Mouse (Mus musculus): ENCODE results near the gene Epha1. TPM values are rescaled to one million over a fixed set of nuclear protein-coding genes. Genes with fewer than 3 reads are reported as not detected.
A peak's percentile ranks its signal among the peaks of the same experiment; 100 is the strongest.

The Epha1 gene
- polyA plus RNA-seq, 1 experiment from 2014 or later = 21.8 TPM

GRCm38 (mm10) chr6:42381916-42382381, 8.9 kb upstream of the Epha1 start:
- H3K4me2 ChIP-seq (replicated peaks; ENCODE audit: low read depth, low read length) = no peak overlapping the region
- peaks cover 8% of the 10 kb centered on the region; the same call in 1 of the 2 replicates for H3K4me1 ChIP-seq (ENCODE audit: insufficient read depth, low read depth, low read length)
- peak; percentile 72 for DNase-seq (ENCODE audit: low spot score)
- peak overlapping the region; percentile 48; the same call in 1 of the 2 replicates for H3K27ac ChIP-seq (ENCODE audit: low read length)
- no peaks in the 10 kb centered on the region for H3K9me3 ChIP-seq (ENCODE audit: low read length)
- H3K9ac ChIP-seq (replicated peaks; ENCODE audit: low read depth) = no peak overlapping the region
- 35% methylated on average over 9 of the region's 9 CpGs for WGBS
- no peak overlapping the region for H3K4me3 ChIP-seq (ENCODE audit: low read depth, low read length)
- TF ChIP-seq EP300 (IDR thresholded peaks at IDR 0.05) = peak; percentile 80
- TF ChIP-seq CTCF (IDR thresholded peaks at IDR 0.05) = no peak
- ATAC-seq = peak; percentile 76
- H3K36me3 ChIP-seq (ENCODE audit: insufficient read depth, low read length) = no peaks in the 10 kb centered on the region
- no peaks in the 10 kb centered on the region for H3K27me3 ChIP-seq (replicated peaks; ENCODE audit: insufficient read depth, low read length)

GRCm38 (mm10) chr6:42381221-42381620, 8.2 kb upstream of the Epha1 start:
- no peak overlapping the region for H3K27ac ChIP-seq (ENCODE audit: low read length)
- H3K9me3 ChIP-seq (ENCODE audit: low read length) = no peaks in the 10 kb centered on the region
- no peaks in the 10 kb centered on the region for H3K36me3 ChIP-seq (ENCODE audit: insufficient read depth, low read length)
- no peak overlapping the region for H3K9ac ChIP-seq (replicated peaks; ENCODE audit: low read depth)
- H3K4me1 ChIP-seq (ENCODE audit: insufficient read depth, low read depth, low read length) = peaks cover 16% of the 10 kb centered on the region
- no peaks in the 10 kb centered on the region for H3K27me3 ChIP-seq (replicated peaks; ENCODE audit: insufficient read depth, low read length)
- TF ChIP-seq CTCF (IDR thresholded peaks at IDR 0.05) (no peak), EP300 (IDR thresholded peaks at IDR 0.05) (no peak)
- no peak overlapping the region for H3K4me3 ChIP-seq (ENCODE audit: low read depth, low read length)
- H3K4me2 ChIP-seq (replicated peaks; ENCODE audit: low read depth, low read length) = no peak overlapping the region
- no peak for ATAC-seq
- DNase-seq (ENCODE audit: low spot score) = no peak
- 56% methylated on average over 2 of the region's 2 CpGs for WGBS

GRCm38 (mm10) chr6:42380416-42381144, 7.5 kb upstream of the Epha1 start:
- Histone ChIP-seq H3K4me3 (ENCODE audit: low read depth, low read length) (no peak overlapping the region), H3K27ac (ENCODE audit: low read length) (no peak overlapping the region), H3K4me1 (ENCODE audit: insufficient read depth, low read depth, low read length) (peaks cover 17% of the 10 kb centered on the region), H3K9ac (replicated peaks; ENCODE audit: low read depth) (no peak overlapping the region), H3K27me3 (replicated peaks; ENCODE audit: insufficient read depth, low read length) (no peaks in the 10 kb centered on the region), H3K36me3 (ENCODE audit: insufficient read depth, low read length) (no peaks in the 10 kb centered on the region), H3K9me3 (ENCODE audit: low read length) (no peaks in the 10 kb centered on the region), H3K4me2 (replicated peaks; ENCODE audit: low read depth, low read length) (no peak overlapping the region)
- WGBS = 26% methylated on average over 8 of the region's 8 CpGs
- TF ChIP-seq EP300 (IDR thresholded peaks at IDR 0.05) (no peak), CTCF (IDR thresholded peaks at IDR 0.05) (peak; percentile 88)
- ATAC-seq = no peak
- DNase-seq (ENCODE audit: low spot score) = peak; percentile 53

- H3K27ac ChIP-seq (ENCODE audit: low read length) = no peak overlapping the region
- no peaks in the 10 kb centered on the region for H3K27me3 ChIP-seq (replicated peaks; ENCODE audit: insufficient read depth, low read length)
- ATAC-seq (no peak), DNase-seq (ENCODE audit: low spot score) (no peak)
- H3K9ac ChIP-seq (replicated peaks; ENCODE audit: low read depth) = no peak overlapping the region
- H3K4me3 ChIP-seq (ENCODE audit: low read depth, low read length) = no peak overlapping the region
- no peak for TF ChIP-seq CTCF (IDR thresholded peaks at IDR 0.05)
- TF ChIP-seq EP300 (IDR thresholded peaks at IDR 0.05) = no peak
- no peaks in the 10 kb centered on the region for H3K36me3 ChIP-seq (ENCODE audit: insufficient read depth, low read length)
- no peak overlapping the region for H3K4me2 ChIP-seq (replicated peaks; ENCODE audit: low read depth, low read length)
- peaks cover 17% of the 10 kb centered on the region for H3K4me1 ChIP-seq (ENCODE audit: insufficient read depth, low read depth, low read length)
- 65% methylated on average over 3 of the region's 3 CpGs for WGBS
- H3K9me3 ChIP-seq (ENCODE audit: low read length) = no peaks in the 10 kb centered on the region
These were observed 6.5 kb upstream of the Epha1 start for GRCm38 (mm10) chr6:42379551-42379950.

- Histone ChIP-seq H3K4me2 (replicated peaks; ENCODE audit: low read depth, low read length) (no peak overlapping the region), H3K9me3 (ENCODE audit: low read length) (no peaks in the 10 kb centered on the region), H3K36me3 (ENCODE audit: insufficient read depth, low read length) (no peaks in the 10 kb centered on the region), H3K9ac (replicated peaks; ENCODE audit: low read depth) (no peak overlapping the region), H3K27me3 (replicated peaks; ENCODE audit: insufficient read depth, low read length) (no peaks in the 10 kb centered on the region), H3K4me1 (ENCODE audit: insufficient read depth, low read depth, low read length) (peaks cover 22% of the 10 kb centered on the region), H3K4me3 (ENCODE audit: low read depth, low read length) (no peak overlapping the region), H3K27ac (ENCODE audit: low read length) (no peak overlapping the region)
- DNase-seq (ENCODE audit: low spot score) = peak; percentile 83
- WGBS = 62% methylated on average over 5 of the region's 5 CpGs
- ATAC-seq = peak; percentile 53
- TF ChIP-seq EP300 (IDR thresholded peaks at IDR 0.05) (peak; percentile 82), CTCF (IDR thresholded peaks at IDR 0.05) (no peak)
These were observed 4.2 kb upstream of the Epha1 start for GRCm38 (mm10) chr6:42377280-42377679.

- peak overlapping the region; percentile 28; the same call in 1 of the 2 replicates for H3K27ac ChIP-seq (ENCODE audit: low read length)
- no peak; the same call in 1 of the 2 replicates for TF ChIP-seq EP300 (IDR thresholded peaks at IDR 0.05)
- TF ChIP-seq CTCF (IDR thresholded peaks at IDR 0.05) = no peak
- H3K4me3 ChIP-seq (ENCODE audit: low read depth, low read length) = no peak overlapping the region
- ATAC-seq (no peak), DNase-seq (ENCODE audit: low spot score) (no peak)
- no peaks in the 10 kb centered on the region for H3K27me3 ChIP-seq (replicated peaks; ENCODE audit: insufficient read depth, low read length)
- H3K9me3 ChIP-seq (ENCODE audit: low read length) = no peaks in the 10 kb centered on the region
- H3K4me1 ChIP-seq (ENCODE audit: insufficient read depth, low read depth, low read length) = peaks cover 18% of the 10 kb centered on the region
- no peaks in the 10 kb centered on the region for H3K36me3 ChIP-seq (ENCODE audit: insufficient read depth, low read length)
- H3K4me2 ChIP-seq (replicated peaks; ENCODE audit: low read depth, low read length) = no peak overlapping the region
- 0 out of 2 replicates have a peak overlapping the region, but pooled peaks have one; percentile 3 for H3K9ac ChIP-seq (replicated peaks; ENCODE audit: low read depth)
- 82% methylated on average over 6 of the region's 6 CpGs for WGBS
These were observed 3.5 kb upstream of the Epha1 start for GRCm38 (mm10) chr6:42376504-42377019.

Data from lung, postnatal 0 days (tissue).